Mouse (Mus musculus) adrenal gland, postnatal 25 days (tissue): ENCODE measurements around the gene Adad1. TPM values are rescaled to one million over a fixed set of nuclear protein-coding genes. Genes with fewer than 3 reads are reported as not detected.

Source experiments
- DNase-seq: peaks from one replicate; pipeline ENCODE4 v3.0.0; 2021; ENCODE audit warnings: mixed read lengths
- long read RNA-seq: library from polyadenylated mRNA; stranded (forward); transcript quantifications from one replicate; pipeline ENCODE4 v2.0.0, GENCODE M21; 2021
- total RNA-seq: library from RNA; stranded (reverse); gene quantifications from 2 replicates; pipeline ENCODE4 v1.2.3, GENCODE M21; 2021

The Adad1 gene
- not detected in 2 replicates for total RNA-seq
- long read RNA-seq: 0 reads

DNA sequence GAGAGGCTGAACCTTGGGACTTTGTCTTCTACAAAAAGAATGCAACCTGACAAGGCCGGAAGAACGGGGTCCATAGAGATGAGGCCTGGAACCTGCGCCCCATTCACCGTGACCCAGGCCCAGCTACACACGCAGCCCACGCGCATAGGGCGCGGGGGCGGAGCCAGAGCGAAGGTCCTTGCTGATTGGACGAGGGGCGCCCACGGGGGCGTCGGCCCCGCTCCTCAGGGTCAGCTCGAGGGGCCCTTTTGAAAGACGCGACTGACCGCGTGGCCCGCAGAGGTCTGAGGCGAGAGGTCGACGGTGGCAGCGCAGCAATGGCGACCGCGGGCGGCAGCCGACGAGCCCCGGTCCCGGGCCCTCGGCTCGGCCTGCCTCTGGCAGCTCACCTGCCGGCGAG is at the start of gene Adad1:
Gene Adad1, plus strand, starts transcription at position 122 of the 400 bp plus-strand sequence.
- no peak for DNase-seq

- DNase-seq: no peak
Measured at GRCm38 (mm10) chr3:37037979-37038378, 25.3 kb upstream of the Adad1 start.

GRCm38 (mm10) chr3:37039811-37040210 is 23.5 kb upstream of the Adad1 start:
- peak; percentile 57 for DNase-seq

DNA sequence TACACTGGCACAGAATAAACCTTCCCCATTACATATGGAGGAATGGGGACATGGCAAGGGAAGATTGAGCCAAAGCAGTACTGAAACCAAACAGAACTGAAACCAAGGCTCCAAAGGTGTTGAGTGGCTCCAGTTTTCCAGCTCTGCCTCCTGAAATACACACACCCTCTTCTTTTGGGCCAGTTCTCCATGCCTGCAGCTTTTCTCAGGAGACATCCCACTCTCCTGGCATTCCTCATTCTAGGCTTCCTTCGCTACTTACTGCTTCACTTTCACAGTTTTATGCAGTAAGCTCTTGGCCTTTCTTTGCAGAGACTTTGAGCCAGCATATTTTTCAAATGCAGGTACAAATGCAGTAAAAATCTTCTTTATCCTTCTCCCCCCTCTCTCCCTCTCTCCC is 11.8 kb upstream of the Adad1 start:
- DNase-seq: no peak

DNA sequence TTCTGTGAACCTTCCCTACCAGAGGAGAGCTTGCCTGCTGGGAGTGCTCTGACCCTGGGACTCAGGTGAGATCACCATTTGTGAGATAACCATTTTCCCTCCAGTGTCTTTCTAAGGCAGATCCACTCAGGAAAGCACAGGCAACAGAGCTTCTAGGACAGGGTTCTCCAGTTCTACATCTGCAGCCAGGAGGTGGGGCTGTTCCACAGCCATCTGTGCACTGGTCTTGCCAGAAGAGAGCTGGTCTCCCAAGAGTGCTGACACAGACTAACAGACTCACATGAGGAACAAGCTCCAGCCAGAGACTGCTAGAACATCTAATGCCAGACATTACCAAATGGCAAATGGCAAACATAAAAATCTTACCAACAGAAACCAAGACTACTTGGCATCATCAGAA is 9.9 kb downstream of the Adad1 start:
- peak; percentile 4 for DNase-seq

- DNase-seq: no peak
Measured at GRCm38 (mm10) chr3:37084860-37085259, 21.5 kb downstream of the Adad1 start.

DNA sequence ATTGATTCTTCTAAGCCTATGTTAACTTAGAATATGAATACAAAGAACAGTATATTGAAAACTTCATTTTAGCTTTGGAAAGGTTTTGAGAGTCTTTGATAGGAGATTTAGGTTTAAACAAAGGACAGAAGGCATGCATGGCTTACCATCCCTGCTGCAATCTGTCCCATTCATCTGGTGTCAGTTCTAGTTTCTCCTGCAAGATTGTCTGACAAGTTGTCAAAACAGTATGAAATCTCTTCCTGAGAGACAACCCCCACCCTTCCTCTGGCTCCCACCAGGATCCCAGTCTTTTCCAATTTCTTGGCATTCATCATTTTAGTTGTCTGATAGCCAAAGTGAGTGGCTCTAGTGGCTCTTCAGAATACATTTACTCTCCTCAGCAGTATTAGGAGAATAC is 27.4 kb downstream of the Adad1 start:
- no peak for DNase-seq

DNA sequence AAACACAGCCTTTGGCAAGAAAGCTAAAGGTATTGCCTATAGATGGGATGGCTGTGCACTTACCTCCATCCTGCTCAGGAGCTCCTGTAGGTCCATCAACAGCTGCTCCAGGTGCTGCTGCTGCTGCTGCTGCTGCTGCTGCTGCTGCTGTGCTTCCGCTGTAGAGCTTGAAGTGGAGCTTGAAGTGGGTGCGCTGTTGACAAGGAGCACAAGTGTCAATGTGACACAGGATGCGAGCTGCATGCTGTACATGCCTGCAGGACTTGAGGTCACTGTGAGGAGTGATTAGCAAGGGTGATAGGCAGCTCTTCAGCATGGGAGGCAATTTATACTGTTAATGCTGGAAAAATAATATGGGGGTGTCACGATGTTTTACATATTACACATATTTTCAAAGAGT is 62.3 kb downstream of the Adad1 start, which contains the start of gene Il2:
Gene Il2, minus strand, starts transcription at position 305 of the 400 bp plus-strand sequence.
- no peak for DNase-seq

- no peak for DNase-seq
Measured at GRCm38 (mm10) chr3:37126162-37126561, 62.8 kb downstream of the Adad1 start.

GRCm38 (mm10) chr3:37128269-37128668 is 64.9 kb downstream of the Adad1 start:
- no peak for DNase-seq

- DNase-seq: no peak
Measured at GRCm38 (mm10) chr3:37129063-37129462, 65.7 kb downstream of the Adad1 start.

GRCm38 (mm10) chr3:37137231-37137630 is 73.9 kb downstream of the Adad1 start:
- no peak for DNase-seq

DNA sequence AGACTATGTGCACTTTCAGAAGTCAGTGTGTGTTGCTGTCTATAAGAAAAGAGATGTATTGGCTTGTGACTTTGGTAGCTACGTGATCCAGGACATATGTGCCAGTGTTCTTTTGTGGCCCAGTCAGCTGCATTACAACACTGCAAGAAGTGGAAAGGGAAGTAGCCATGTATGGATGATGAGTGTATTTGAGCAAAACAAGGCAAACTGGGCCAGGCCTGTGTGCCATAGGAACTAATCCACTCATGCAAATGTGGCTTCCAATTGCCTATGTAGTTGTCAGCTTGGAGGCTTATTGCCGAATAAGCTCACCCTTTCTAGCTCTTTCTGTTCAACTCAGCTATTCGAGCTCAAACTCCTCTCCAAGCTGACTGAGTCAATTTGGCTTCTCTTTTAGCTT is 75.9 kb downstream of the Adad1 start:
- no peak for DNase-seq

- no peak for DNase-seq
Measured at GRCm38 (mm10) chr3:37140168-37140906, 77.0 kb downstream of the Adad1 start.

- DNase-seq: no peak
Measured at GRCm38 (mm10) chr3:37141827-37142226, 78.5 kb downstream of the Adad1 start.

GRCm38 (mm10) chr3:37144979-37145378 is 81.7 kb downstream of the Adad1 start:
- no peak for DNase-seq

GRCm38 (mm10) chr3:37146406-37146805 is 83.1 kb downstream of the Adad1 start:
- peak; percentile 7 for DNase-seq

GRCm38 (mm10) chr3:37146810-37147209 is 83.5 kb downstream of the Adad1 start:
- no peak for DNase-seq

- DNase-seq: no peak
Measured at GRCm38 (mm10) chr3:37152274-37152673, 88.9 kb downstream of the Adad1 start.

- DNase-seq: no peak
Measured at GRCm38 (mm10) chr3:37153004-37153403, 89.7 kb downstream of the Adad1 start.

DNA sequence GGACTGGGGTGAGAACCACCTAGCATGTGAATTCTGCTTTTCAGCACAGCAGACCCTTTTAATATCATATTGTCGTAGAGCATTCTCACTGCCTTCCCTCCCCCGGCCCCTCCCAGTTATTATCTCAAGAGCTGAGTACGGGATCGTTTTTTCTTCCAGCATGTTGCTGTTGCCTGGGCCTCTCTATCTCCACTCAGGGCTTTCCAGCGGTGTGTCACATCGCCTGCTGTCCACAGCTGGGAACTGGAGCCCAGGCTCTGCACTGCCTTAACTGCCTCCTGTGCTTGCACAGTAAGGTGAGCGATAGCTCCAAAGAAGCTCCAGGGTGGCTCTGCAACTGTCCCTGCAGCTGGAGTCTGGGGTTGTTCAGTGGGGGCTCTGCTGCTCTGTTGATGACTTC is 91.1 kb downstream of the Adad1 start:
- no peak for DNase-seq

DNA sequence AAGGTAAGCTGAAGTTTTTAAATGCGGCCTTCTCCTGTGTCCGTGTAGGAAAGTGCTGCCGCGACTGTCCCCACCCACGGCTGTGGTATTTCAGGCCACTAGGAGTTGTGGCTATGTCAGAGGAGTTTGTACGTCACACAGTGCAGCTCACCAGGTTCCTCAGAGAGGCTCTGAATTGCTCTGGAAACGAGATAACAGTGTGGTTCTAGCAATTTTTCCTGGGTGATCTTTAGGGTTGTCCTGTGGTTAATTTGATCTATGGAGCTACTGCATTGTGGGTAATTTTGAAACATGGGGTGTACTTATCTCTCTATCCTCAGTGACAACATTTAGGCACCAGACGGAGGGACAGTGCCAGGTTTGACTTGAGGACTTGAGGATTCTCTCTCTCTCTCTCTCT is 93.8 kb downstream of the Adad1 start:
- no peak for DNase-seq

DNA sequence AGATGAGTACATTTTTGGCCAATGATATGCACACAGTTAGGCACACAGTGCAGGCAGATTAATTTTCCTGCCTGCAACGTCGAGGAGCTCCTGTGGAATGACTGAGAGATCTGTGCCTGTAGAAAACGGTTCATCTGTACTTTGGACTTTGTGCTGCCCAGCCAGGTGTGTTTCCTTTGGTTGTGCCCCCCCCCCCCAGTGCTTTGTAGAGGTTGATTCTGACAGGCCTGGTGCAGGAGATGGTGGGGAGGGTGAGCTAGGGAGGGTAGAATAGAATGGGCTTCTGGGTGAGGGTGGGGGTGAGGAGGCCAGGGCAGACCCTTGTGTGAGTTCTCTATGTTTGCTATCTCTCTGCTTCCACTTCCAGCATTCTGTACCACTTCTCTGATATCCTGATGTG is 94.9 kb downstream of the Adad1 start:
- DNase-seq: no peak

DNA sequence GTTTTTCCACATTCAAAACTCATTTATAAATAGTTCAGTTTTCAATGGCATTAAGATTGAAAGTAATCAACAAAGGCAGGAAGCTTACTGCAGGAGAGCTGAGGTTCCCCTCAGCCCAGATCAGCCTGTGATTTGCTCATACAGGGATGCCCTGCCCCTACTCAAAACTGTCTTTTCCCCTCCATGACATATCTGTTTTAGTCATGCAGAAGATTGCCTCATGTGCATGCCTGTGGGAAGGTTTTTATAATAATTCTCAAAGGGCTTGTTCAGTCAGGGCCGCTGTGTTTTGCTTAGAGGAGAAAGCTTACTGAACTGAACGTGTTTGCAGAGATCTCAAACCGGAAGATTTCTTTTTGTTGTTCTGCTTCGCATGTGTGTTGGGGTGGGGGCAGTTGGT is 97.8 kb downstream of the Adad1 start:
- DNase-seq: no peak

DNA sequence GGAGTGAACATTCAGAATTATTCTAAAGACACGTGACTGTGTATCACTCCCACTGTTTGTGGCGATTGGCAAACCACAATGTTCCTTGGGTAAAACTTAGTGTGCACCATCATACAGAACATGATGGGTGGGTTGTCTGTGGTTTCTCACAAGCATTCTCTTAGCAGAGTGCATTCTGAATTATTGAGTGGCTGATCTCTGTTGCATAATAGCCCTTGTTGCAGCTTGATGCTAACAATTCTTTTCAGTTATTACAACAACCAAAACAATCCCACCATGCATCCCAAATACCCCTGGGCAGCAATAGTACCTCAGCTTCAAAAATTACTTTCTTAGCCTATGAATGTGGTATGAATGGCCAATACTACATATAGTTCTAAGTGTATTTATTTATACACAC is 106.0 kb downstream of the Adad1 start:
- no peak for DNase-seq
